4 mouse cellular contexts compared by ENCODE assay signal in the genomic region with DNA sequence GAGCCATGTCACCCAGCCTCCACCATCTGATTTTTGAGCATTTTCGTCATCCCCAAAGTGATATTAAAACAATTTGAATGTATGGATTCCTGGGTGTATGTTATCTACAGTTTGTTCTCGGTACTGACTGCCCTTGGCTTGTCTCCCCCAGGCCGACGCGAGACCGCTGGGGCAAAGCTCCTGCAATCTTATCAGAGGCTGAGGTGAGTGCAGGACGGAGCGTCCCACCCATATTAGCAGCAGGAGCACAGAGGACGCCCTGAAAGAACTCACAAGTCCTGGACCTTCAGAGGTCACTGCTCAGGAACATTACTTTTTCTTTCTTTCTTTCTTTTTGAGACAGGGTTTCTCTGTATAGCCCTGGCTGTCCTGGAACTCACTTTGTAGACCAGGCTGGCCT. TPM values are rescaled to one million over a fixed set of nuclear protein-coding genes. Genes with fewer than 3 reads are reported as not detected.
"Had no signal": no experiment of that assay in that cellular context is flagged by ENCODE, and none has a peak within 500 bp of the region (broad histone marks: within the 10 kb centered on the region; RNA-seq: fewer than 3 reads in every experiment).

No protein-coding gene starts in this region.

RNA-seq across cellular contexts. Expression of gene Sytl3, which starts 40.6 kb away (rescaled TPM):
- polyA plus RNA-seq: limb, embryonic 11.5 days; limb, embryonic 13.5 days; liver, adult 2 months; liver, embryonic 12.5 days had no signal
